Mouse (Mus musculus) large intestine, adult 2 months (tissue): ENCODE data around the gene Flrt1. TPM values are rescaled to one million over a fixed set of nuclear protein-coding genes. Genes with fewer than 3 reads are reported as not detected.

Experiments used
- DNase-seq: peaks from one replicate; pipeline ENCODE4 v3.0.0-alpha.2; 2012; ENCODE audit warnings: low read depth, low spot score
- WGBS: fragments of 180-500 bp; shearing (Covaris S2); methylation state at CpG from one replicate; pipeline ENCODE4 v1.1.7; 2018; 5-methylcytosine and 5-hydroxymethylcytosine counted together
- polyA plus RNA-seq: library from polyadenylated mRNA; depleted of rRNA; stranded (reverse); fragments of >200 nt; gene quantifications from 2 replicates; pipeline ENCODE4 v1.2.3, GENCODE M21; 2012

The Flrt1 gene
- polyA plus RNA-seq, 1 experiment = 0.14 TPM

DNA sequence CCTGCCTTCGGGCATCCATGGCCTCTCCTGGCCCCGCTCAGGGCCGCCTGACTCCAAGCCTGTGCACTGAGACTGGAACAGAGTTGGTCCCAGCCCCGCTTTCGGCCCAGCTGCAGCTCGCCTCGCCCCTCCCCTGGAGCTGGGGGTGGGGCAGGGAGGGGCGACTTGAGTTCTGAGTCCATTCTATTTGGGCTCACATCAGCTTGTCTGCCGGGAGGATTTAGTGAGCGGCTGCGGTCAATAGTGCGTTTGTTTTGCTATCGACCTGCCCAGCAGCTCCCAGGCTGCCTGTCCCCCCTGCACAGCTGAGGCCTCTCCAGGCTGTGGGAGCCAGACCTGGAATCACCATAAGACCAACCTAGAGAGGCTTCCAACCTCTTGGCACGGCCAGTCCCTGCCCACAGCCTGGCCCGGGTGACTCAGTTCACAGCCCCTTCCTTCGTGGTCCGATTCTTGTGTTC lies 29.1 kb upstream of the Flrt1 start:
- WGBS = 30% methylated on average over 17 of the region's 17 CpGs
- no peak for DNase-seq

DNA sequence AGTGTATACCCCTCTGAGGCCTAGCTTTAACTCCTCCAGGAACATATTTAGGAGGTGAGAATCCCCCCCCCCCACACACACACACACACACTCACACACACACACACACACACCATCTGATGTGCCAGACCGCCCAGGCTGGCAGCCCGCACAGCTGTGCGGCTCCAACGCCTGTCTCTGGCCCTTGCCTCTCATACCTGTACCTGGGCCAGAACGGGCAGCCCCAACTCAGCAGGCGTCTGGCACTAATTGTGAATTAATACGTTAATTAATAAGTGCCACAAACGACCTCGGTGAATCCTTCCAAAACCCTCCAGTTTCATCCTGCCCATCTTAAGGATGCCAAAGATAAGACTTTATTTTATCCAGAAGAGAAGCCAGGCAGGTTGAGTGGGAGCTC lies 27.9 kb upstream of the Flrt1 start:
- 92% methylated on average over 9 of the region's 9 CpGs for WGBS
- no peak for DNase-seq

DNA sequence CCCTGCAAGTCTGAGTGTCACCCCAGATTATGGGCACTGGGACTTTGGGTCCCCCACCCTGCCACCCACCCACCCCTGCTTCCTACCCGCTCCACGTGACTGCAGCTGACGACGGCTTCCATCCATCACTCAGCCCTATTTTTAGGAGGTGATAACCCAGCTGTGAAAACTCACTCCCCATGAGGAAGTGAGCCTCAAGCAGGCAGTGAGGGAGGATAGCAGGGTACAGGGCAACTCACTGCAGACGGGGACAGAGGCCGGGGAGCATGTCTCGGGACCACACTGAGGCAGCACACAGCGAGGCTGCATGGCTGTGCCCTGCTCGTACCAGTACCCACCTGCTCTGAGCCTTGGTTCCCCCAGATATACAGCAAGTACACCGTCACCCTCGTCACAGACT lies 24.8 kb upstream of the Flrt1 start:
- no peak for DNase-seq
- 77% methylated on average over 11 of the region's 11 CpGs for WGBS

DNA sequence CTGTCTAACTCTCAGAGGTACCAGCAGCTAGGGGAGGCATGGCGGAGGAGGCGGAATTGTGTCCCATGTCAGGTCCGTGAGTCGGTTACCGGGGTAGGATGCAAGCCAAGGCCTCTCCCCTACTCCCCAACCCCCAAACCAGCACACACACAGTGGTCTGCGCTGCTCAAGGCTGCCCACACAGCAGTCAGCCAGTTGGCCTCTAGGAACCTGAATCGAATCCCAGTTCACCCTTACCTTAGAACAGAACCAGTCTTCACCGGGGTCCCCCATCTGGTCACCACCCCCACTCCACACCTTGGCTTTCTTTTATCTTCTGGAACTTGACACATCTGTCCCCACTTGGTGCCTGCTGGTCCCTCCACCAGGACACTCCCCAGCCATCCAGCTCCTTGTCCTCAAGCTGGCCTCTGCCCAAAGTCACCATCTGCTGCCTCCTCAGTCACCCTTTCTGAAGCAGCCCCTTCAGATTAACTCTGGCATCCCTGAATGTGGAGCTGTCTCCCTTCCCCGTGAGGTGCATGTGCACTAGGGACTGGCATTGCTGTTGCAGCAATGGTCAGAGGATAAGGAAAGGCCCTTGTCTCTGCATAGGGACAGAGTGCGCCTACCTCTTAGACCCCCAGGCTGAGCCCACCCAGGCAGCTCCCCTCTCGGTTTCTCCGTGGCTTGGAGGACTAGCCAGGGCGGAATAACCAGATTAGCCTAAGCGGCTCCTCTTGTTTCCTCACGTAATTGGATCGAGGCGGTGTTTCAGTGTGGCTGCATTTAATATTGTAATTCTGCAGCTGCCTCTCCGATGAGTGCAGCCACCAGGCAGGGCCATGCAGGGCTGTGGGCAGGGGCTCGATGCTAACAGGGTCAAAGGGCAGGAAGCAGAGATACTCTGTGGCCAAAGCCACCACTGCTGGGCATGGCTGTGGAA lies 23.3 kb upstream of the Flrt1 start:
- no peak for DNase-seq
- WGBS = 80% methylated on average over 19 of the region's 19 CpGs

DNA sequence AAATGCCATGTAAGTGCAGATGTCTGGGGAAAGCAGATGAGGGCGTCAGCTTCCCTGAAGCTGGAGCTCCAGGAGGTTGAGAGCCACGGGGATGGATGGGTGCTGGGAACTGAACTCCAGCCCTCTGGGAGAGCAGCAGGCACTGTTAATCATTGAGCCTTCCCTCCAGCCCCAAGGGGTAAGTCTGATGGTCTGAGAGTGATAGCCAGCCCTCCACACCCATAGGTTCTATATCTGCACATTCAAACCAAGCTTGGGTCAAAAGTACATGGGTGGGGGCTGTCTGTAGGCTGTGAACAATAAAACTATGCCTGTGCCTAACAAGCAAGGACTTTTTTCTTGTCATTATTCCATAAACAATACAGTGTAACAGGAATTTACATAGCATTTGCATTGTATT lies 21.4 kb upstream of the Flrt1 start:
- WGBS = 56% methylated on average over 2 of the region's 2 CpGs
- DNase-seq = no peak

DNA sequence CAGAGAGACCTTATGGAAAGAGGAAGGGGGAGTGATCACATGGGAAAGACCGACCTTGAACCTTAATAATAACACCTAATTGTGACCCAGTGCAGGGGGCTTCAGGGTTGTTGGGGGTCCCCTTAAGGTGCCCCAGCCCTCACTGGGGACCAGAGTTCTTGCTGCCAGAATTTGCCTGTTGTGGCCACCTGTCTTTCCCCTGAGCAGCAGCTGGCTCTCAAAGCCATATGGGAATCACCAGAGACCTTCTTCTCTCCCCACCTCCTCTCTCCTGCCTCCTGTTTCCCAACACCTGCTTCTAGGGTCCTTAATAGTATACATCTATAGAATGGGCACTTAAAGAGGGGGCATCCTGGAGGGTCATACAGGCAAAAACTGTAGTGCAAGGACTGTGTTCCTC lies 20.7 kb upstream of the Flrt1 start:
- 73% methylated on average over 1 of the region's 1 CpGs for WGBS
- no peak for DNase-seq

DNA sequence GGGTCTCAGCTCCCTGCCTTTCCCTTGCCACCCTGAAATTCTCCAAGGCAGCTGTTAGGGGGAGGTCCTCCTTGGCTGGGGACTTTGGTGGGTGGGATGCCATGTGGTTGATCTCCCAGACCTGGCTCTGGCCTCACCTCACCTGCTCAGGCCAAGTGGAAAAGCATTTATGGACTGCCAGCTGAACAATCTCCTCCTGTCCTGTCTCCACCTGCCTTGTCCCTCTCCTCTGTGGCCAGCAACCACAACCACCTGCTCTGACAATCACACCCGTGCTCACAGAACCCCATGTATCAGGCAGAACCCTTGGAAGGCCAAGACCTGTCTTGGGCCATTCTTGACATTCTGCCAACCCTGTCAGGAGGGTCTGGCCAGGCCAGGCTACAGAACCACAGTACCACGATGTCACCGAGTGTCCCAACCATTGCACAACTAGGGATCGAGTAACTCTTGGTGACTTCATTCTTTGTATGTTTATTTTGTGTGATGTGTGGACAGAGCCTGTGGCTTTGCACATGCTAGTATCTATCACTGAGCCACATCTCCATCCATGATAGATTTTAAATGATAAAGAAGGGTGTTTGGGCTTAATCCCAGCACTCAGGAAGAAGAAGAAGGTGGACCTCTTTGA lies 20.1 kb upstream of the Flrt1 start:
- no peak for DNase-seq
- WGBS = 56% methylated on average over 4 of the region's 4 CpGs

DNA sequence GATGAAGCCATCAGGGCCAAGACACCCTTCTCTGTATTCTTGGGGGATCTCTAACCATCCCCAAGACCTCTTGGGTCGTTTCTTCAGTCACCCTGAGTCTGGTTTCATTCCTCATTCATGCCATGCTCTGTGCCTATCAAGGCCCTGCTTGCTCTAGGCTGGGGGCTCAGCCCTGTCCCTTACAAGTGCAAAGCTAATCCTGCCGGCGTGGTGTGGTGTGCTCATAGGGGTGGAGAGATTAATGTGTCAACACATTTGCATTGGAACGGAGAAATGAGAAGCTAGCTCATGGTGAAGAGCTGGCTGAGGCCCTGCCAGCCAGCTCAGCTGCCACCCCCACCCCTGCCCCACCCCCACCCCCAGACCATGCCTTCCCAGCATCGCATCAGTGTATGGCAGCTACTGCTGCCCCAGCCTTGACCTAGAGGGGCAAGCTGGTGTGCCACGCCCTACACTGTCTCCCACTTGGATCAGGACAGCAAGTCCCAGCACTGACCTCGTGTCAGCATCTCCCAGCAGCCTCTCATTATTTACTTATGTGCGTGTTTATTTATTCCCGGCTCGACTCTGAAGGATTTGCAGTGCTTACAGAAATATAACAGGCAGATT lies 17.3 kb upstream of the Flrt1 start:
- WGBS = 41% methylated on average over 10 of the region's 10 CpGs
- DNase-seq = no peak

DNA sequence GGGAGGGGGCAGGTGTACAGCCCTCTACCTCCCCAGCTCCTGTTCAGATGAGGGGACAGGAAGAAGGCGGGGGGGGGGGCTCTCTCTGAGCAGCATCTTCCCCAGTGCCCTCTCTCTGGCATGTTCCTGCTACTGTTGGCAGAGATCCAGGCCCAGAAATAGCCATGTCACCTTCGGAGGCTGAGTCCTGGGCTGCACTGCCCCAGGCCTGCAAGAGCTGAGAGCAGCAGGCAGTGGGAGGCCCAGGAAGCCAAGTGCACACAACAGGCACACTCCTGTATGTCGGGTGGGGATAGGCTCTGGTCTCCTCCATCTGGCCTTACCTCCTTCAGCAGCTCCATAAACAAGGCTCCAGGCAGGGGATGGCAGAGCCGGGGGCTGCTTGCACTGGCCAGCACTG lies 16.7 kb upstream of the Flrt1 start:
- 53% methylated on average over 4 of the region's 4 CpGs for WGBS
- no peak for DNase-seq

DNA sequence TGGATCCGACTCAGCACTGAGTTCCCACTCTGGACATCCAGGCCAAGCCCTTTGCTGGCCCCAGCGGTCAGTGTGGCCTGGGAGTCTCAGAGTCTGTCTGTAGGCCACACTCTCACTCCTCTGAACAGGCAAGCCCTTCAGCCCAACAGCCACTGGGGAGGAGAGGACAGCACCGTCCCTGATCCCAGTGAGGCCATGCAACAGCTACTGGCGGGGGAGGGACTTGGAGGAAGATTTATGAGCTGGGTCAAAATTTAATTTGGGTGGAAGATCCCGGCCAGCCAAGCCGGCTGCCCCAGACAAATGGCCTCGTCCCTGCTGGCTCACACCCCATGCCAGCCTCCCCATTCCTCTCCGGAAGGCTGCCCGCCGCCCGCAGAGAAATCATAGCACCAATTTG lies 15.7 kb upstream of the Flrt1 start:
- DNase-seq = no peak
- 29% methylated on average over 11 of the region's 11 CpGs for WGBS

DNA sequence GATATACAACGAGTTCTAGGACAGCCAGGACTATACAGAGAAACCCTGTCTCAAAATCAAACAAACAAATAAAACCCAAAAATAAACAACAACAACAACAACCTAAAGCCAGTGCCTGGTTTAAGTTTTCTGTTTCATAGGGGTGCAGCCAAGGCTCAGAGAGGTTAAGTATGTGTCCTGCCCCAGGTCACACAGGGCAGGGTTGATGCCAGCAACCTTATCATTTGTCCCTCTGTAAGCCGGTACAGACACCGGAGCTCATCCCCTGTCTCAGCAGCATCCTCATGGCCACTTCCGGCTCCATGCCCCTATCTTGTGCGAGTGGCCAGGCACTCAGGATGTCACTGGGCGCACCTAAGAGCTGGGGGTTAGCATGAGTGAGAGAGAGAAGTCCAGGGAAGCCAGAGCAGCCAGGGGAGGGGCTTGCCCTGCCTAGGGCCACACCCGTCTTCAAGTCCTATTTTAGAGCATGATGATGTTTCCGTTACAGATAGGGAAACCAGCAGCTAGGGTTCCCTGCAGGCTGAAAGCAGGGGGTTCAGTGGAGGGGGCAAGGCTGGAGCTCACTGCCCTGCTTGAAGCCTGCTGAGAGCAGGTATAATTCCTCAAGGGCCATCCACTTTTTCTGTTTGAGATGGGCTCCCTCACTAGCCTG lies 12.3 kb upstream of the Flrt1 start:
- no peak for DNase-seq
- WGBS = 54% methylated on average over 8 of the region's 8 CpGs

DNA sequence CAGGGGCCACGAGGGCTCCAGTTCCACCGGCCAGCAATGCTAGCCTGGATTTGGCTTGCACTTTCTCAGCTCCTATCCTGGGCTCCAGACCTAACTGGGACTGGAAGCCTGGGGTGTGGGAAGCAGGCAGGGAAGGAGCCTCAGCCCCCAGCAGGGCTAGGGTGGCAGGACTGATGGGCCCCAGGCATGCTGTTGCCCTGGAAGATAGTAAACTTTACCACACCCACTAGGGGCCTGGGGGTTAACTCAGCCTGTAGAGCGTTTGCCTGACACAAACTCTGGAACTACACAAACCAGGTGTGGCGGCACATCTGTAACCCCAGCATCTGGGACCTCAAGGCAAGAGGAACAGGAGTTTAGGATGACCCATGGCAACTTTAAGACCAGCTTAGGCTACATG lies 11.6 kb upstream of the Flrt1 start:
- WGBS = 55% methylated on average over 4 of the region's 4 CpGs
- DNase-seq = no peak

DNA sequence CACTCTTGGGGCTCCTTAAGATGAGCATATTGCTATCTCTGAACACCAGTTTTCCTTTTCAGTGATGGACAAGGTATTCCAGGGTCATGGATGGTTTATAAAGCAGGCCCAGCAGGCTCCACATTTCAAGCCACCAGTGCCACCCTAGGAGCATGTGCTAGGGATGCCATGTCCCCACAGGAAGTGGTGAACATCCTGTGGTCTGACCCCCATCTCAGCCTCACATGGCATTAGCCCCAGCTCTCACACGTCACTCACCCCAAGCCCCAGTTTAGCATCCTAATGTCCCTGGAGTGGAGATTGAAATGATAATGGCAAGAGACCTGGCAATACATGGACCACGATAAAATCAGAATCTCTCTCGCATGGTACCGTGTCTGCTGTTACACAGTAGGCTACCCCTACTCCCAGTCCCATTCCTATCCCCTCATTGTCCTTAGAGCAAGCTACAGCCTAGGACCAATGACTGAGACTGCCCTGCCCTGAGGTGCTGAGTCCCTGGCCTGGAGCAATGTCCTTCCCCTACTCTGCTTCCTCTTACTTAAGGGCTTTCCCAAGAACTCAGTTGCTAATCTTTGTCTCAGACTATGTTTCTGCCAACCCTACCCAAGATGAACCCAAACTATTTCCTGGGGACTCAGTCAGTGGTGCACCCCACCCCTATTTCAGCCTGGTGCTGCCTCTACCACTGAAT lies 10.7 kb upstream of the Flrt1 start:
- 96% methylated on average over 4 of the region's 4 CpGs for WGBS
- DNase-seq = no peak

DNA sequence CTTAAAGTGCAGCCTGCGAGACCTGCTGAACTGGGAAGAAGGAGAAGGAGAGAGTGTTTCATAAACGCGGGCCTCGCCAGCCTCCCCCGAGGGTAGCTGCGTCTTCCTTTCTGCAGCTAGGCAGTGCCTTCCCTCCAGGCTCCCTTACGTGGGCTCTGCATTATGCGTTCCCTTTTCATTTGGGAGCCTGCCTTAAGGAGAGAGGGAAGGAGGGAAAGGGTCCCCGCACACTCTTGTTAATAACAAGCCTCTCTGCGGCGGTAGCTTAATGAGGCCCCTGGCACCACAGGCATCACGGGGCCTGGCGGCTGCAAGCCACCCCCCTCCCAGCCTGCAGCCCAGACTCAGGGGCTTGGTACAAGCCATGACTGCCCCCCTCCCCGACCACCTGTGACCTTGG lies 8.0 kb upstream of the Flrt1 start:
- WGBS = 80% methylated on average over 14 of the region's 14 CpGs
- no peak for DNase-seq

DNA sequence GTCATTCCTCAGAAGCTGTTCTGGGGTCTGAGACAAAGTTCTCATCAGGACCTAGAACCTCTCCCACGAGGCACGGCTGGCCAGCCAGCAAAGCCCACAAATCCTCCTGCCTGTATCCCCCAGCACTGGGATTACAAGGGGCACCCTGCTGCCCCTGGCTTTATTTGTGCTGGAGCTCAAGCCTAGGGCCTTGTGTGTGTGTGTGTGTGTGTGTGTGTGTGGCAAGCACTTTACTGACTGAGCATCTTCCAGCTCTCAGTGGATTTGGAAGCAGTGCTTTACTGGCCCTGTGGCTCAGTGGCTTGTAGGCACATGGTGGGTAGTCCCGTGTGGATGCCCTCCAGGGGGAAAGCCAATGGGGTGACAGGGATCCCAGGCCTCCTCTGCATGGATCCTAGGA lies 7.1 kb upstream of the Flrt1 start:
- 83% methylated on average over 3 of the region's 3 CpGs for WGBS
- DNase-seq = no peak

DNA sequence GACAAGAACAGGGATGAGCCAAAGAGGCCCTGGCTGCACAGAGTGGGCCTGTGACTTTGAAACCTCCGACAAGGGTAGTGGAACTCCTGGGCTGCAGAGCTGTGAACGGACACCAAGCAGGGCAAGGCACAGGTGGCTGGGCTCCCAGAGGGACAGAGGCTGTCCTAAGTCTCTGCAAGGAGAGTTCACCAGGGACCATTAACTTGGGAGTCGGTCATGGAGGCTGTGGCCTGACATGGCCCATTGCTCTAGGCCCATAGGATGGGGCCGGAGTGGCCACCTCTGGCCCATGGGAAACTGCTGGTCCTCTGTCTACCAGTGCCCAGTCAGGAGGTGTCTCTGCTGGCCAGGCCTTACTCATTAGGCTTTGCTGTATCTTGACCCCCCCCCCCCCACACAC lies 6.2 kb upstream of the Flrt1 start:
- 91% methylated on average over 4 of the region's 4 CpGs for WGBS
- no peak for DNase-seq

DNA sequence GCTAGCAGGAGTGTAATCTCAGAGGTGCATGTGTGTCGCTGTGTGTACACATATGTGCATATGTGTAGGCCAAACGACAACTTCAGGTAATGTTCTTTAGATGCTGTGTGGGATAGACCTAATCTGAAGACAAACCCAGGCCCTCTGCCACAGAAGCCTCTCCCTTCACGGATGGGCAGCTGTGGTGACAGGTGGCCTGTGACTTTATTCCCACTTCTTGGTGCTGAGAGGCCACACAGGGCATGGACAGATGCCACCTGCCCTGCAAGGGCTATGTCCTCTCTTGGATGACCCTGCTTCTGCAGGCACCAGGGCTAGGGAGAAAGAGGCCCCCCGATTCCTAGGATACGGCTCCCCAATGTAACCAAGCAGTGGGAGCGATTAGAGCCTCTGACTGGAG lies 5.8 kb upstream of the Flrt1 start:
- WGBS = 68% methylated on average over 6 of the region's 6 CpGs
- no peak for DNase-seq

DNA sequence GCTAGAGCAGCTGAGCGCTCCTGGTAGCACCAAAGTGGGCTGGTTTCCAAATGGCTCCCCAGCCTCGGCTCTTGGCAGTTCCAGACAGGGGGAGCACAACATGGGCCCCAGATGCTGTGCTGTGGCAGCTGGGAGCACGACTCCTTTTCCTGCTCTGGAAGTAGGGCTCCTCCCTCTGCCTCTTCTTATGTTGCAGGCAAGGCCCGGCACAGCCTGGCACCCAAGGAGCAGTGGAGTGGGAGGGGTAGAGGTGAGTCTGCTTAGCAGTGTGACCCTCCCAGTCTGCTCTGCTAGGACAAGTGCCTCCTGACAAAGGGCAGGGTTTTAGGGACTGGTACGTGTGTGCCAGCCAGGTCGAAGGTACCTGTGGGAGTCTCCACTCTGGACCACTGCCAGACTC lies 5.3 kb upstream of the Flrt1 start:
- peak; percentile 32 for DNase-seq
- WGBS = 28% methylated on average over 6 of the region's 6 CpGs

DNA sequence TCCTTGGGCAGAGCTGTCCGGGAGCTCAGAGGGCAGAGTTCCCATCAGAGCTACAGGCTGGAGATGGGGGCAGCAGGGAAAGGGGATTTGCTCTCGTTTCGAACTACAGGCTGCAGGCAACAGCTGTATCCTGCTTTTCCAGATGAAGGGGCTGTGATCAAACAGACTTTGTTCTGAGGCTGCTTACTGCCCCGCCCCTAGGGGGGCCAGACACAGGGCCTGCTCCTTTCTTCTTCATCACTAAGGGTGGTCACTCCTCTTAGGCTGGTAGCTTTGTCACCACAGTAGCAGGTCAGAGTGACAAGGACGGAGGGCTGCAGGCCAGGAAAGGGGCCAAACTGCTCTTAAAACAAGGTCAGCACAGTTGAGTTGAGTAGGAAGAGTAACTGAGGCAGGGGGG lies 4.6 kb upstream of the Flrt1 start:
- no peak for DNase-seq
- 56% methylated on average over 5 of the region's 5 CpGs for WGBS
